Mouse (Mus musculus) cerebellum, postnatal 14 days (tissue): ENCODE results near the gene Cebpzos.

ENCODE experiments used
- DNase-seq, 2 experiments: peaks; one replicate each; pipeline ENCODE4 v3.0.0; 2021; ENCODE audit warnings: mixed read lengths in 2 of 2

Gene Cebpzos

GRCm38 (mm10) chr17:78916369-78916813 lies at the start of gene Cebpzos:
Gene Cebpzos (plus strand): TSS chr17:78916500.
- peak; percentile 94 to 95 for DNase-seq

GRCm38 (mm10) chr17:78873886-78874285 lies 42.4 kb upstream of the Cebpzos start:
- DNase-seq, result no peak

DNA sequence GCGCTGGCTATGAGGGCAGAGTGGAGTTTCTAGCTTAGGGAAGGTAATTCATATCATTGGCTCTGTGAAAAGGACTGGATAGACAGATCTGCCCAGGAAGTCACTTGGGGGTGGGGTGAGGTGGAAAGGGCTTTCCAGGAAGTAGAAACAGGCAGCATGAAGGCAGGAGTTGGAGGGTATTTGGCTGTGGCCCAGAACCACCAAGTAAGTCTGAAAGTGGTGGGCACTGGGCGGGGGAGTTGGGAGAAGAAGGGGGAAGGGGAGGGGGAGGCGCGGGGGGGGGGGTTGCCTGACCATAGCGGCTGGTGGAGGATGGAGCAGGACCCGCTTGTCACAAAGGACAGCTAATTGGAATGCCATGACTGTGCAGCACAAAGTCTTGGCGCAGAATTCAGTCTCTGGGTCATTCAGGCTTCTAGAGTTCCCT lies 34.4 kb upstream of the Cebpzos start:
- DNase-seq, result peak in 1 of 2 experiments; percentile 20

DNA sequence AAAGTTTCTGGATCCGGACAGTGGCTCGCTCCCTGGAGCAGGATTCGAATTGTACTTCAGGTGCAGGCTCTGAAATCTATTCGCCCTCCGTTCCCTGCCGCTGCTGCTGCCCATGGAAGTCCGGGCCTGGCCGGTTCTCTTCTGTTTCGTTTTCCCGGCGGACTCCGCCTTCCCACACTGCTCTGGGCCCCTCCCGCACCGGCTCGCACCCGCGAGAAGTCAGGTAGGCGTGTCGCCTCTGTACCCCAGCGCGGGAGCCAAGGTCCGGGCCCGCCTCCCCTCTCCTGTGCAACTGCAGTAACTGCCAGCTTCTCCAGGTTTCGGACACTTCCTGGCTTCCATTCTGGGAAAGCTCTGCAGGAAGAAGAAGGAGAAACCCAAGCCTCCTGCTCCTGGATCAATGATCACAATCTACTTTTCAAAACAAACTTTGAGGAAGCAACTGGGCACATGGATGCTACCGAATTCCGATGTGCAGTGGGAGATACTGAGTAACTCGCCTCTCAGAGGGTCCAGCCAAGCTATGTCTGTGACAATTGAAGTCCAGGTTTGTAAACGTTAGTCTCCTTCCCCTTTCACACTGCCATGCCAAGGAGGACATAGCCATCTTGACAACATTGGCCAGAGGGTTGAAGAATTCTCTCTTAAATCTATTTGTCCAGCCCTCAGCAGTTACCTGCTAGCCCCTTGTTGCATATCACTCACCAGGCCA lies 33.7 kb upstream of the Cebpzos start, which contains the start of gene Eif2ak2:
Eif2ak2 (minus strand) TSS at position 173 of the 712 bp plus-strand sequence.
- peak; percentile 68 to 71 for DNase-seq

GRCm38 (mm10) chr17:78883291-78883690 lies 33.0 kb upstream of the Cebpzos start:
- no peak for DNase-seq

DNA sequence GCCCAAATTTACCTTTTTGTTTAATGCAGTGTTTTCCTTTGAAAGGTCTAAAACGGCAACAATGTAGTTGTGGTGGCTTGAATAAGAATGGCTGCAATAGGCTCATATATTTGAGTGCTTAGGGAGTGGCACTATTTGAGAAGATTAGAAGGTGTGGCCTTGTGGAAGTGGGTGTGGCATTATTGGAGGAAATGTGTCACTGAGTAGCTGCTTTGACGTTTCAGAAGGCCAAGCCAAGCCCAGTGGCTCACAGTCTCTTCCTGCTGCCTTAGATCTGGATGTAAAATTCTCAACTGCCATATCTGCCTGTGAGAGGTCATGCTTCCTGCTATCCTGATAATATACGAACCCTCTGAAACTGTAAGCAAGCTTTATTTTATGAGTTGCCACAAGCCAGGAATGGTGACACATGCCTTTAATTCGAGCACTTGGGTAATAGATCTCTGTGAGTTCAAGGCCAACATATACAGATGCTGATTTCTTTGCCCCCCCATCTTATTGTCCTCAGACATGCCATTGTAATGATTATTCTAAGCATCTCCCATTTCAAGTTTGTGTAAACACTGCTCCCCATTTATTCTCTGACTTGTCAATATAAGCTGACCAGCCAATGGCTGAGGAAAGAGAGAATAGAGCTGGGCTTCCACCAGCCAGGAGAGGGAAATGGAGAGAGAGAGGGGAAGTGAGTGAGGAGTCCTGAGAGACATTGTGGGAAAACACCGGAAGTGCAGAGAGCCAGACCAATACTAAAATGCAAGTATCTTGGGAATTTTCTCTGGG lies 30.8 kb upstream of the Cebpzos start:
- DNase-seq, result no peak

GRCm38 (mm10) chr17:78888554-78888953 lies 27.7 kb upstream of the Cebpzos start:
- DNase-seq, result peak; percentile 65 to 67

GRCm38 (mm10) chr17:78889184-78889583 lies 27.1 kb upstream of the Cebpzos start:
- peak; percentile 96 to 97 for DNase-seq

- DNase-seq, result no peak
Measured at GRCm38 (mm10) chr17:78891020-78891419, 25.3 kb upstream of the Cebpzos start.

- no peak for DNase-seq
Measured at GRCm38 (mm10) chr17:78894991-78895390, 21.3 kb upstream of the Cebpzos start.

DNA sequence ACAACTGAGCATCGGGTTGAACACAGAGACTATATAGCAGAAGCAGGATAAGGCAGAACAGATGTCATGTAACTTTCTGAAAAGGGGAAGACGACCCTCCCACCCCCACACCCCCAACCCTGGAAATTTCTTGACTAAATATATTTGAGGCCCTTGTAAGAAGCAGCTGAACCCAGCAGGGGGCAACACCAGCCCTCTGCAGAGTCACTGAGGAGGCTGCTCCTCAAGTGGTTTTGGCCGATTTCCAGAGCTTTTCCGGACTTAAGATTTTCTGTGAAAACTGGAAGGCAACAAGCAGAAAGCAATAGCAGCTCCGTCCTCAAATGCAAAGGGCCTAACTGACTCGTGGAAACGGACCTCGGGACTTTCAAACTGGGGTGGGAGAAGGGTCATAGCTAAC lies 20.9 kb upstream of the Cebpzos start:
- DNase-seq, result peak in 1 of 2 experiments; percentile 56

GRCm38 (mm10) chr17:78903158-78903557 lies 13.1 kb upstream of the Cebpzos start:
- DNase-seq, result no peak

GRCm38 (mm10) chr17:78906892-78907291 lies 9.4 kb upstream of the Cebpzos start, which contains the start of gene Sult6b1:
Gene Sult6b1 (minus strand): TSS chr17:78906992.
- DNase-seq, result no peak

DNA sequence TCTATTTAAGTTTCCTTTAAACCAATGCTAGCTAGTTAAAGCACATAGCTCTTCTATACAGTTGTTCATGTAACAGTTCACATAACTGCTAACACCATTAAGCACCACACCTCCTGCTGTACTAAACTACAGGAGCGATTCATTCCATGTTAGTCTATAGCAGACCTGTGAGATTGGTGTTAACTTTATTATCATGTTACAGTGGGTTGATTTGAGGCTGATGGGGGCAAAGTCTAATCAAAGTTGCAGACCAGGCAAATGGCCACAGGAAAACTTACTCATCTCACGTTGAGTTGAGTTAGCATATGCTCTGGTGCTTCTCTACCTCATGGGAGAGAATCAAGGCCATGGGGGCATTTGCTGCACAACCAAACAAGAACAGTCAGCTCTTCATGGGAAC lies 6.9 kb upstream of the Cebpzos start:
- no peak for DNase-seq

DNA sequence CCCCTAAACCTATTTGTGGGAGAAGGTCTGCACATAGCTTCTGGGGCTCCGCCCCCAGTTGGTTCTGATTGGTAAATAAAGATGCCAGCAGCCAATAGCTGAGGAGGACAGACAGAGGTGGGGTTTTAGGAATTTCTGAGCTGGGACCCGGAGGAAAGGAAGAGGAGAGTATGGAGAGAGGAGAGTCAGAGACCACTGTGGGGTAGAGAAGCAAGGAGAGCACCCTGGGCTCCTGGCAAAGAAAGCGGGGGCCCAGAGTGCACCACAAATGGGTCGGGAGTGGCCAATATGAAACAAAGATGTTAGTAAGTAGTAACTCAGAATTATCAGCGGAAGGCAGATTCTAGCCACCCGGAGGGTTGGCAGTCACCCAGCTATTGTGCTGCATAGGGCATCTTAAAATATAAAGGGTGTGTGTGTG lies 3.4 kb upstream of the Cebpzos start:
- peak; percentile 58 to 73 for DNase-seq

DNA sequence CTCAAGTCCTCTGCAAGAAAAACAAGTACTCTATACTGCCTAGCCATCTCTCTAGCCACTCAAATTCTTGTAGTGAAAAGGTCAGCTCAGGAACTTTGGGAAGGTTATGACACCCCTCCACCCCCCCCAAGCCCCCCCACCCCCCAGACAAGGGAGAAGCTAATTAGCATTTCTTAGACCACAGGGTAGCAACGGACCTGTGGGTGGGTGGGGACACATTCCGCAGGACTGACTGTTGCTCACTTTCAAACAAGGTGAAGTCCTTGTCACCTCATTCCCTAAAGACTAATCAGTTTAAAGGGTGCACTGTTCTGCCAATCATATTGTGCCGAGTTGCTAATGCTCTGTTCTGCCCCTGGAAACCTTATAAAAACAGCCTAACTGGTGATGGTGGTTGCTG lies 2.4 kb upstream of the Cebpzos start:
- DNase-seq, result no peak

DNA sequence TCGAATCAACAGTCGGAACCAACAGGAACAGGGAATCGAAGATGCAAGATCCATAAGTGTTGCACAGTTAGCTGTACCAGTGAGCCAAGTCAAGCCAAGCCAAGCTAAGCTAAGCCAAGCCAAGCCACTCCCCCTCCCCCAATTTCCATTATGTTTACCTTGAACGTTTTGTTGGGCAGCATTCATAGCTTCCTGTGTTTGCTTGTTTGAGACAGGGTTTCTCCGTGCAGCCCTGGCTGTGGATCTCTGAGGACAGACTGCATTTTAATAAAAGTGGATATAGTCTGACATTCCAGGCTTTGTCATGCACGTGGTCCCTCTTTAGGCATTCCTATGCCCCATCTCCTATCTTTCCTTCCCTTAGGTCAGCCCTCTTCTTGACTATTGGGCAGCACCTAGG lies 528 bp upstream of the Cebpzos start:
- no peak for DNase-seq

GRCm38 (mm10) chr17:78916899-78917298 lies 599 bp downstream of the Cebpzos start:
- DNase-seq, result no peak

GRCm38 (mm10) chr17:78917696-78918095 lies 1.4 kb downstream of the Cebpzos start:
- DNase-seq, result no peak

GRCm38 (mm10) chr17:78935857-78936256 lies 19.6 kb downstream of the Cebpzos start:
- no peak for DNase-seq

- DNase-seq, result peak; percentile 98
Measured at GRCm38 (mm10) chr17:78936466-78937228, 20.3 kb downstream of the Cebpzos start, which contains the start of the genes Cebpz and Ndufaf7. Gene Cebpz (minus strand): TSS chr17:78937066. Gene Ndufaf7 (plus strand): TSS chr17:78937136.

- peak in 1 of 2 experiments; percentile 30 for DNase-seq
Measured at GRCm38 (mm10) chr17:78937229-78937853, 21.0 kb downstream of the Cebpzos start.
